Mouse (Mus musculus) midbrain, embryonic 16.5 days (tissue): ENCODE measurements around the gene Lpin1. TPM values are rescaled to one million over a fixed set of nuclear protein-coding genes. Genes with fewer than 3 reads are reported as not detected.
A peak's percentile ranks its signal among the peaks of the same experiment; 100 is the strongest.

Experiments used
- ATAC-seq: fragments of 200-750 bp; cut with Nextera tagmentation; 2 replicates; pipeline ENCODE4 v1.8.0; 2017; ENCODE audit warnings: moderate TSS enrichment
- H3K27ac ChIP-seq: fragments of 300-500 bp; sonication (generic); 2 replicates; pipeline ENCODE4 v1.5.1; 2014; ENCODE audit warnings: mild to moderate bottlenecking, low read length, mixed read lengths
- H3K27me3 ChIP-seq: fragments of 300-500 bp; sonication (generic); 2 replicates; pipeline ENCODE4 v1.6.1; 2014; ENCODE audit warnings: low read depth, low read length, mixed read lengths; ENCODE audit not compliant: control insufficient read depth, insufficient read depth
- H3K36me3 ChIP-seq: fragments of 300-500 bp; sonication (generic); 2 replicates; pipeline ENCODE4 v1.6.1; 2014; ENCODE audit warnings: mild to moderate bottlenecking, low read length, moderate library complexity, mixed read lengths; ENCODE audit not compliant: control insufficient read depth, insufficient read depth
- H3K4me1 ChIP-seq: fragments of 300-500 bp; sonication (generic); 2 replicates; pipeline ENCODE4 v1.6.1; 2014; ENCODE audit warnings: mild to moderate bottlenecking, low read length, mixed read lengths; ENCODE audit not compliant: control insufficient read depth, insufficient read depth
- H3K4me2 ChIP-seq: fragments of 300-500 bp; sonication (generic); 2 replicates; pipeline ENCODE4 v1.6.1; 2014; ENCODE audit warnings: mild to moderate bottlenecking, low read length, mixed read lengths
- H3K4me3 ChIP-seq: fragments of 300-500 bp; sonication (generic); 2 replicates; pipeline ENCODE4 v1.5.1; 2014; ENCODE audit warnings: low read depth, mild to moderate bottlenecking, low read length, moderate library complexity, mixed read lengths
- H3K9ac ChIP-seq: fragments of 300-500 bp; sonication (generic); 2 replicates; pipeline ENCODE4 v1.6.1; 2014; ENCODE audit warnings: low read depth, low read length, mixed read lengths
- H3K9me3 ChIP-seq: fragments of 300-500 bp; sonication (generic); replicated peaks from 2 replicates; pipeline ENCODE4 v1.6.1; 2014; ENCODE audit warnings: mild to moderate bottlenecking, low read length, mixed read lengths; ENCODE audit not compliant: control insufficient read depth, poor library complexity, severe bottlenecking
- WGBS: fragments of 180-500 bp; shearing (Covaris S2); extraction: QIAGEN DNeasy Blood & Tissue Kit; methylation state at CpG from one replicate; pipeline ENCODE4 v1.1.7; 2014; 5-methylcytosine and 5-hydroxymethylcytosine counted together
- polyA plus RNA-seq: library from polyadenylated mRNA; unstranded; fragments of >200 nt; fragmentation: Nextera tagmentation; extraction: Ambion mirVana; gene quantifications from 2 replicates; pipeline ENCODE4 v1.2.1, GENCODE M21; 2015

Lpin1 gene
- polyA plus RNA-seq, 1 experiment from 2014 or later, result 21.7 TPM

- no peaks in the 10 kb centered on the region; the same call in 1 of the 2 replicates for H3K9me3 ChIP-seq
- no peak overlapping the region for H3K27ac ChIP-seq
- no peaks in the 10 kb centered on the region for H3K27me3 ChIP-seq
- ATAC-seq, result peak; percentile 64
- H3K4me3 ChIP-seq, result no peak overlapping the region
- WGBS, result 52% methylated on average over 16 of the region's 17 CpGs
- no peak overlapping the region for H3K4me2 ChIP-seq
- peaks cover 3% of the 10 kb centered on the region; the same call in 1 of the 2 replicates for H3K4me1 ChIP-seq
- H3K9ac ChIP-seq, result no peak overlapping the region
- H3K36me3 ChIP-seq, result no peaks in the 10 kb centered on the region
Observed at GRCm38 (mm10) chr12:16506796-16507790, 103.7 kb downstream of the Lpin1 start.

DNA sequence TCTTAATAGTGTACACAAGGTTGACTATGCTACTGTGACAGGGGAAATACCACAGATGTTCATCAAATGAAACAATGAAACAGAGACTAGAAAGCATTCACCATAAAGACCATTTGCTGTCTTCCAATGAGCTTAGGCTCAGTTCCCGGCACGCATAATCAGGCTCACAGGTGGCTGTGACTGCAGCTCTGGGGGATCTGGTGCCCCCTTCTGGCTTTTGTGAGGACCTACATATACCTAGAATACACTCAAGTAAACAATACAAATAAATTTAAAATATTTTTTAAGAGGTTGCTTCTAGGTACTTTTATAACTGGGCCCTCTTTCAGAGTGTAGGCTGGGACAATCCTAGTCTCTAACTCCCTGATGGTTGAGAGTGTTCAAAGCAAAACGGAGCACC lies 106.5 kb downstream of the Lpin1 start:
- no peak for ATAC-seq
- no peak overlapping the region for H3K4me2 ChIP-seq
- no peaks in the 10 kb centered on the region; the same call in 1 of the 2 replicates for H3K9me3 ChIP-seq
- H3K9ac ChIP-seq, result no peak overlapping the region
- H3K36me3 ChIP-seq, result no peaks in the 10 kb centered on the region
- 89% methylated on average over 3 of the region's 3 CpGs for WGBS
- no peak overlapping the region for H3K27ac ChIP-seq
- no peaks in the 10 kb centered on the region for H3K27me3 ChIP-seq
- peaks cover 3% of the 10 kb centered on the region; the same call in 1 of the 2 replicates for H3K4me1 ChIP-seq
- no peak overlapping the region for H3K4me3 ChIP-seq

DNA sequence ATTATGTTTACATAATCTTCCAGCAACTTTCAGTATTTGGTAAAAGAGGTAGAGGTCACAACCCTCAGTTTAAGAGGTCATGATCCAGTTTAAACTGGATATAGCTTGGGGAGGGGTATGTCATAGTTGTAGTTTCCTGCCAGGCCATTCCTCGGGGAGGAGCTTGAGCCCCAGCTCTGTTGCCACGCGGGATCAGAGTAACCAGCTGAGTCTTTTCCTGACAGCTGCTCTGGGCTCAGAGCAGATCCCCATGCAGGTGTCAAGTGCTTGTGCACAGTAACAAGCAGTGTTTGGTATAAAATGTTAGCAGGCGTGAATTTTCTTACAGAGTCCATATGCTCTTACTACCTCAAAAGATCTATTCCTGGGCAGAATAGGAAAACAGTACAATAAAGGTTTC lies 112.8 kb downstream of the Lpin1 start:
- WGBS, result 40% methylated on average over 4 of the region's 4 CpGs
- ATAC-seq, result no peak
- Histone ChIP-seq H3K36me3 (no peaks in the 10 kb centered on the region), H3K27ac (no peak overlapping the region), H3K4me3 (no peak overlapping the region), H3K9ac (no peak overlapping the region), H3K27me3 (no peaks in the 10 kb centered on the region), H3K4me1 (no peaks in the 10 kb centered on the region), H3K4me2 (no peak overlapping the region), H3K9me3 (no peaks in the 10 kb centered on the region; the same call in 1 of the 2 replicates)

DNA sequence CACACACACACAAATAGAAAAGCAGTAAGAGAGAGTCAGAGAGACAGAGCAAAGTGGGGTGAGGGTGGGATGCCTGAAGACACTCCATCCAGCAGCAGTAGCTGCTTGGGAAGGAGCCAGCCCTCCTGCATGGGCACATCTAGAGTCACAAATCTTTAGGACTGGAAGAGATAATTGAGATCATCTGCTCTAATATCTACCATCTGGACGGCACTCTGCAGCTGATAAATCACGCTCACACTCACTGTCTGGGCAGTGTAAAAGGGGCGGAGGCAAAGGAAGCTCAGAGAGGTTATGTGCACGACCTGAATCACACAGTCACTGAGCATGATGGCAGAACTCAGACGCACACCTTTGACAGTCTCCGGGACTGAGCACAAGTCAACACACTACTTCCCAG lies 118.1 kb downstream of the Lpin1 start:
- no peak overlapping the region for H3K9ac ChIP-seq
- 79% methylated on average over 6 of the region's 6 CpGs for WGBS
- H3K36me3 ChIP-seq, result no peaks in the 10 kb centered on the region
- no peaks in the 10 kb centered on the region for H3K9me3 ChIP-seq
- no peak overlapping the region for H3K27ac ChIP-seq
- no peak for ATAC-seq
- no peak overlapping the region for H3K4me3 ChIP-seq
- no peaks in the 10 kb centered on the region for H3K4me1 ChIP-seq
- H3K4me2 ChIP-seq, result no peak overlapping the region
- no peaks in the 10 kb centered on the region for H3K27me3 ChIP-seq

- Histone ChIP-seq H3K9ac (no peak overlapping the region), H3K4me2 (no peak overlapping the region), H3K36me3 (no peaks in the 10 kb centered on the region), H3K4me3 (no peak overlapping the region), H3K27me3 (no peaks in the 10 kb centered on the region), H3K27ac (no peak overlapping the region), H3K4me1 (no peaks in the 10 kb centered on the region), H3K9me3 (no peaks in the 10 kb centered on the region)
- ATAC-seq, result no peak
Observed at GRCm38 (mm10) chr12:16488899-16489298, 121.9 kb downstream of the Lpin1 start.

DNA sequence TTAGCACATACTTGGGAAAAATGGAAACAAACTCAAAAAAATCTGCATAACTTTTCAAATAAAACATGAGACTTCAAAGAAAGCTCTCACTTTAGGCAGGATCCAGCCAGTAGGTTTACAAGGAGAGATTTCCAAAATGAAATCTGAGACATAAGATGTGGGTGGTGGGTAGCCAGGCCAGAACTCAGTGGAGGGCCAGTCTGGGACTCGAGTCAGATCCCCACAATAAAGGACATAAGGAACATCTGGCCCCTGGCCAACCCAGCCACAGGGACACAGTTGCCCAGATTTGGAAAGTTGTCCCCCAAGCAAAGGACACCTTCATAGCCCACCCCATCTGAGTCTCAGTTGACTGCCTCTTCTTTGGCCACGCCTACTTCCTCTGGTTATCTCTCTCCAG lies 123.3 kb downstream of the Lpin1 start:
- Histone ChIP-seq H3K36me3 (no peaks in the 10 kb centered on the region), H3K9ac (no peak overlapping the region), H3K4me1 (no peaks in the 10 kb centered on the region), H3K27me3 (no peaks in the 10 kb centered on the region), H3K4me3 (no peak overlapping the region), H3K4me2 (no peak overlapping the region), H3K27ac (no peak overlapping the region), H3K9me3 (no peaks in the 10 kb centered on the region)
- 72% methylated on average over 2 of the region's 2 CpGs for WGBS
- no peak for ATAC-seq

Other genes with a start within 250 kb of the Lpin1 start
- gene Ntsr2, start 42.4 kb upstream of the Lpin1 start, polyA plus RNA-seq, result 3.5 and 5.4 TPM in 2 replicates
- gene Greb1, start 189.9 kb upstream of the Lpin1 start, polyA plus RNA-seq, result 0.98 and 2.4 TPM in 2 replicates
- gene E2f6, start 200.0 kb upstream of the Lpin1 start, polyA plus RNA-seq, result 23.7 and 26.8 TPM in 2 replicates